Comparison of ENCODE assay signal across 8 mouse cellular contexts in genomic region chrX:74413377-74413776, GRCm38 (mm10). TPM values are rescaled to one million over a fixed set of nuclear protein-coding genes. Genes with fewer than 3 reads are reported as not detected.
DNase-seq lines count a peak whose midpoint lies in the region; ATAC-seq and TF ChIP-seq lines count a peak whose summit lies in the region.

No protein-coding gene starts in this region.

- no peaks in the 10 kb centered on the region for H3K27me3 ChIP-seq in heart, embryonic 10.5 days (ENCODE audit: insufficient read depth, poor library complexity, severe bottlenecking)
- no peaks in the 10 kb centered on the region for H3K27me3 ChIP-seq in kidney, embryonic 15.5 days
- no peaks in the 10 kb centered on the region for H3K27me3 ChIP-seq in limb, embryonic 14.5 days (ENCODE audit: control insufficient read depth, insufficient read depth, low read length)
- H3K27me3 ChIP-seq in midbrain, postnatal 0 days (ENCODE audit: insufficient read depth, low read length), result no peaks in the 10 kb centered on the region

- TF ChIP-seq CTCF in embryonic fibroblast, embryonic 13.5 days (IDR thresholded peaks at IDR 0.05; ENCODE audit: borderline replicate concordance, insufficient read depth, low read length), result peak; percentile 22; the same call in 1 of the 2 replicates
- peak; percentile 96 for TF ChIP-seq CTCF in midbrain, postnatal 0 days (IDR thresholded peaks at IDR 0.05)

- DNase-seq in B cell, adult 2 months, result peak; percentile 79 to 83
- DNase-seq in adrenal gland, postnatal 36 days, result peak; percentile 58 to 64
- DNase-seq in heart, embryonic 10.5 days (ENCODE audit: low spot score), result peak; percentile 82
- peak; percentile 68 for DNase-seq in limb, embryonic 14.5 days (ENCODE audit: low spot score)
- peak; percentile 81 for DNase-seq in midbrain, postnatal 0 days (ENCODE audit: low spot score)
- DNase-seq in spleen, postnatal 10 days (ENCODE audit: low spot score in 2 of 2), result peak; percentile 24 to 68

- no peak for TF ChIP-seq POLR2A in embryonic fibroblast, embryonic 13.5 days (IDR thresholded peaks at IDR 0.05; ENCODE audit: low read depth, low read length)
- TF ChIP-seq POLR2A in limb, embryonic 14.5 days (IDR thresholded peaks at IDR 0.05; ENCODE audit: borderline replicate concordance, extremely low read depth, insufficient read depth, insufficient read length), result no peak

- no peaks in the 10 kb centered on the region for H3K9me3 ChIP-seq in heart, embryonic 10.5 days
- no peaks in the 10 kb centered on the region for H3K9me3 ChIP-seq in kidney, embryonic 15.5 days (replicated peaks)
- no peaks in the 10 kb centered on the region for H3K9me3 ChIP-seq in limb, embryonic 14.5 days (ENCODE audit: control insufficient read depth, low read length)
- no peaks in the 10 kb centered on the region for H3K9me3 ChIP-seq in midbrain, postnatal 0 days (ENCODE audit: low read length)

- H3K36me3 ChIP-seq in heart, embryonic 10.5 days, result 0 out of 2 replicates have a peak, but pooled peaks cover 3% of the 10 kb centered on the region
- peaks cover 7% of the 10 kb centered on the region for H3K36me3 ChIP-seq in kidney, embryonic 15.5 days
- H3K36me3 ChIP-seq in limb, embryonic 14.5 days (ENCODE audit: control insufficient read depth, insufficient read depth, low read length), result 0 out of 2 replicates have a peak, but pooled peaks cover 2% of the 10 kb centered on the region
- H3K36me3 ChIP-seq in midbrain, postnatal 0 days (ENCODE audit: insufficient read depth, low read length), result no peaks in the 10 kb centered on the region

- no peak overlapping the region for H3K27ac ChIP-seq in embryonic fibroblast, embryonic 13.5 days (ENCODE audit: insufficient read depth, low read length)
- no peak overlapping the region for H3K27ac ChIP-seq in heart, embryonic 10.5 days
- no peak overlapping the region for H3K27ac ChIP-seq in kidney, embryonic 15.5 days
- H3K27ac ChIP-seq in limb, embryonic 14.5 days (replicated peaks; ENCODE audit: low read depth, low read length), result no peak overlapping the region
- no peak overlapping the region for H3K27ac ChIP-seq in midbrain, postnatal 0 days (ENCODE audit: low read depth, low read length)

- H3K4me3 ChIP-seq in embryonic fibroblast, embryonic 13.5 days (ENCODE audit: insufficient read depth, low read length), result no peak overlapping the region
- no peak overlapping the region for H3K4me3 ChIP-seq in heart, embryonic 10.5 days
- H3K4me3 ChIP-seq in kidney, embryonic 15.5 days (replicated peaks), result no peak overlapping the region
- H3K4me3 ChIP-seq in limb, embryonic 14.5 days (replicated peaks; ENCODE audit: low read length), result no peak overlapping the region
- no peak overlapping the region for H3K4me3 ChIP-seq in midbrain, postnatal 0 days (ENCODE audit: low read depth, low read length)

- H3K4me2 ChIP-seq in kidney, embryonic 15.5 days, result no peak overlapping the region
- no peak overlapping the region for H3K4me2 ChIP-seq in limb, embryonic 14.5 days (replicated peaks; ENCODE audit: low read depth, low read length, severe bottlenecking)
- no peak overlapping the region for H3K4me2 ChIP-seq in midbrain, postnatal 0 days (ENCODE audit: low read depth, low read length, poor library complexity, severe bottlenecking)

- H3K9ac ChIP-seq in kidney, embryonic 15.5 days, result no peak overlapping the region
- H3K9ac ChIP-seq in limb, embryonic 14.5 days (ENCODE audit: low read depth, low read length, severe bottlenecking), result no peak overlapping the region
- H3K9ac ChIP-seq in midbrain, postnatal 0 days (replicated peaks; ENCODE audit: low read length, poor library complexity, severe bottlenecking), result no peak overlapping the region

- ATAC-seq in kidney, embryonic 15.5 days (replicated peaks; ENCODE audit: low FRiP score), result peak; percentile 56; the same call in 1 of the 2 replicates
- peak; percentile 80 for ATAC-seq in limb, embryonic 14.5 days (ENCODE audit: low FRiP score, low read depth)
- peak; percentile 85 for ATAC-seq in midbrain, postnatal 0 days (ENCODE audit: low FRiP score)

- H3K4me1 ChIP-seq in embryonic fibroblast, embryonic 13.5 days (ENCODE audit: control insufficient read depth, insufficient read depth, low read length), result no peaks in the 10 kb centered on the region
- no peaks in the 10 kb centered on the region for H3K4me1 ChIP-seq in heart, embryonic 10.5 days
- H3K4me1 ChIP-seq in kidney, embryonic 15.5 days, result no peaks in the 10 kb centered on the region
- no peaks in the 10 kb centered on the region for H3K4me1 ChIP-seq in limb, embryonic 14.5 days (ENCODE audit: control insufficient read depth, insufficient read depth, low read length)
- no peaks in the 10 kb centered on the region for H3K4me1 ChIP-seq in midbrain, postnatal 0 days (ENCODE audit: insufficient read depth, low read length)

RNA-seq across cellular contexts. Expression of gene G6pdx, which starts 15.6 kb away (rescaled TPM):
- 100 to 1,000 TPM; 172 to 176 TPM for total RNA-seq in adrenal gland, postnatal 36 days (2021)
- 58.1 and 65.0 TPM in 2 replicates for polyA plus RNA-seq in embryonic fibroblast, embryonic 13.5 days (2011; ENCODE audit: insufficient read length, low read depth, missing spikeins)
- polyA plus RNA-seq in heart, embryonic 10.5 days (2016; fragmentation: Nextera tagmentation; extraction: Ambion mirVana), result 26.3 and 34.6 TPM in 2 replicates
- polyA plus RNA-seq in kidney, embryonic 15.5 days (2015; fragmentation: Nextera tagmentation; extraction: Ambion mirVana), result 45.7 and 49.2 TPM in 2 replicates
- 35.2 and 35.4 TPM in 2 replicates for polyA plus RNA-seq in limb, embryonic 14.5 days (2012; rRNA removed)
- polyA plus RNA-seq in limb, embryonic 14.5 days (2014; fragmentation: Nextera tagmentation; extraction: Ambion mirVana), result 48.3 and 51.8 TPM in 2 replicates
- total RNA-seq in midbrain, postnatal 0 days (2014; rRNA removed), result 51.3 and 55.6 TPM in 2 replicates
- 40.2 and 41.8 TPM in 2 replicates for polyA plus RNA-seq in midbrain, postnatal 0 days (2015; fragmentation: Nextera tagmentation; extraction: Ambion mirVana)

RNA-seq across cellular contexts. Expression of gene Ikbkg, which starts 20.3 kb away (rescaled TPM):
- total RNA-seq in adrenal gland, postnatal 36 days (2021), result 100 to 1,000 TPM in 1 of 2 experiments, 10 to 100 TPM in 1; 71.2 to 110 TPM
- polyA plus RNA-seq in embryonic fibroblast, embryonic 13.5 days (2011; ENCODE audit: insufficient read length, low read depth, missing spikeins), result 36.8 and 57.9 TPM in 2 replicates
- polyA plus RNA-seq in heart, embryonic 10.5 days (2016; fragmentation: Nextera tagmentation; extraction: Ambion mirVana), result 18.6 and 21.7 TPM in 2 replicates
- 19.9 and 21.0 TPM in 2 replicates for polyA plus RNA-seq in kidney, embryonic 15.5 days (2015; fragmentation: Nextera tagmentation; extraction: Ambion mirVana)
- polyA plus RNA-seq in limb, embryonic 14.5 days (2012; rRNA removed), result 13.7 and 17.4 TPM in 2 replicates
- polyA plus RNA-seq in limb, embryonic 14.5 days (2014; fragmentation: Nextera tagmentation; extraction: Ambion mirVana), result 23.9 and 25.6 TPM in 2 replicates
- 20.4 and 24.7 TPM in 2 replicates for total RNA-seq in midbrain, postnatal 0 days (2014; rRNA removed)
- polyA plus RNA-seq in midbrain, postnatal 0 days (2015; fragmentation: Nextera tagmentation; extraction: Ambion mirVana), result 11.5 and 12.4 TPM in 2 replicates

RNA-seq across cellular contexts. Expression of gene Fam3a, which starts 20.3 kb away (rescaled TPM):
- 10 to 100 TPM; 28.6 TPM for total RNA-seq in adrenal gland, postnatal 36 days (2021)
- 23.5 and 30.6 TPM in 2 replicates for polyA plus RNA-seq in embryonic fibroblast, embryonic 13.5 days (2011; ENCODE audit: insufficient read length, low read depth, missing spikeins)
- polyA plus RNA-seq in heart, embryonic 10.5 days (2016; fragmentation: Nextera tagmentation; extraction: Ambion mirVana), result 24.0 and 25.3 TPM in 2 replicates
- 38.9 and 40.2 TPM in 2 replicates for polyA plus RNA-seq in kidney, embryonic 15.5 days (2015; fragmentation: Nextera tagmentation; extraction: Ambion mirVana)
- polyA plus RNA-seq in limb, embryonic 14.5 days (2012; rRNA removed), result 50.6 and 60.3 TPM in 2 replicates
- polyA plus RNA-seq in limb, embryonic 14.5 days (2014; fragmentation: Nextera tagmentation; extraction: Ambion mirVana), result 39.3 and 41.8 TPM in 2 replicates
- 23.6 and 29.9 TPM in 2 replicates for total RNA-seq in midbrain, postnatal 0 days (2014; rRNA removed)
- polyA plus RNA-seq in midbrain, postnatal 0 days (2015; fragmentation: Nextera tagmentation; extraction: Ambion mirVana), result 31.2 and 33.4 TPM in 2 replicates

RNA-seq across cellular contexts. Expression of gene Slc10a3, which starts 40.2 kb away (rescaled TPM):
- total RNA-seq in adrenal gland, postnatal 36 days (2021), result 10 to 100 TPM; 22.8 to 26.8 TPM
- polyA plus RNA-seq in embryonic fibroblast, embryonic 13.5 days (2011; ENCODE audit: insufficient read length, low read depth, missing spikeins), result 20.6 and 22.4 TPM in 2 replicates
- polyA plus RNA-seq in heart, embryonic 10.5 days (2016; fragmentation: Nextera tagmentation; extraction: Ambion mirVana), result 13.1 and 15.7 TPM in 2 replicates
- polyA plus RNA-seq in kidney, embryonic 15.5 days (2015; fragmentation: Nextera tagmentation; extraction: Ambion mirVana), result 19.7 and 22.1 TPM in 2 replicates
- polyA plus RNA-seq in limb, embryonic 14.5 days (2012; rRNA removed), result 16.0 and 21.0 TPM in 2 replicates
- 20.2 and 24.4 TPM in 2 replicates for polyA plus RNA-seq in limb, embryonic 14.5 days (2014; fragmentation: Nextera tagmentation; extraction: Ambion mirVana)
- 6.2 and 9.4 TPM in 2 replicates for total RNA-seq in midbrain, postnatal 0 days (2014; rRNA removed)
- polyA plus RNA-seq in midbrain, postnatal 0 days (2015; fragmentation: Nextera tagmentation; extraction: Ambion mirVana), result 6.1 and 6.9 TPM in 2 replicates

RNA-seq across cellular contexts. Expression of gene Ubl4a, which starts 40.4 kb away (rescaled TPM):
- 10 to 100 TPM; 59.6 to 72.6 TPM for total RNA-seq in adrenal gland, postnatal 36 days (2021)
- 47.0 and 62.6 TPM in 2 replicates for polyA plus RNA-seq in embryonic fibroblast, embryonic 13.5 days (2011; ENCODE audit: insufficient read length, low read depth, missing spikeins)
- polyA plus RNA-seq in heart, embryonic 10.5 days (2016; fragmentation: Nextera tagmentation; extraction: Ambion mirVana), result 64.2 and 71.0 TPM in 2 replicates
- 68.4 and 76.0 TPM in 2 replicates for polyA plus RNA-seq in kidney, embryonic 15.5 days (2015; fragmentation: Nextera tagmentation; extraction: Ambion mirVana)
- 58.5 and 60.7 TPM in 2 replicates for polyA plus RNA-seq in limb, embryonic 14.5 days (2012; rRNA removed)
- polyA plus RNA-seq in limb, embryonic 14.5 days (2014; fragmentation: Nextera tagmentation; extraction: Ambion mirVana), result 77.1 and 79.6 TPM in 2 replicates
- total RNA-seq in midbrain, postnatal 0 days (2014; rRNA removed), result 46.3 and 53.6 TPM in 2 replicates
- 67.1 and 75.0 TPM in 2 replicates for polyA plus RNA-seq in midbrain, postnatal 0 days (2015; fragmentation: Nextera tagmentation; extraction: Ambion mirVana)
